8 mouse cellular contexts compared by ENCODE assay signal in the genomic region with DNA sequence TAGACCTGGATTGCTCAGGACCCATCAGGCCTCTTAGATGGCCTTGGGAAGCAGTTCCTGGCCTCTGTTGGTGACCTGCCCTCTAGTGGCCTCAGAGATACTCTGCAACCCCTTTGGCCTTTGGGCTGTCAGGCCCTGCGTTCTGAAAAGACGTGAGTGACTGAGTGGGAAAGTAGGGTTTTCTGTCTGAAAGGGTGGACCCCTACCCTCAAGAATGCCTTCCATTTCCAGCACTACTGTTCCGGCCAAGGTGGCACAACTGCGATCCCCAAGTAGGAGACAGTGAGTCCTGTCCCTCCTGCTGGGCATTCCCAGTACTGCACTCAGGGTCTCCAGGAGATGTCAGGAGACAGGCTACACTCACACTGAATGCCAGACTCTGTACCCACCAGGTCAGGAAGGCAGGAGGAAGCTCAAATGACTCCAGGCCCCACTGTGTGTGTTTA. TPM values are rescaled to one million over a fixed set of nuclear protein-coding genes. Genes with fewer than 3 reads are reported as not detected.
DNase-seq lines count a peak whose midpoint lies in the region; ATAC-seq and TF ChIP-seq lines count a peak whose summit lies in the region.

No protein-coding gene starts in this region.

- WGBS in kidney, postnatal 0 days: 11% methylated on average over 4 of the region's 4 CpGs
- WGBS in lung, adult 2 months: 11% methylated on average over 4 of the region's 4 CpGs
- WGBS in neural tube, embryonic 15.5 days: 14% methylated on average over 4 of the region's 4 CpGs

- peak overlapping the region; percentile 37 for H3K4me2 ChIP-seq in kidney, postnatal 0 days (ENCODE audit: low read length)
- H3K4me2 ChIP-seq in neural tube, embryonic 15.5 days: 0 out of 2 replicates have a peak overlapping the region, but pooled peaks have one; percentile 24

- peak; percentile 93 for TF ChIP-seq CTCF in kidney, postnatal 0 days (IDR thresholded peaks at IDR 0.05; ENCODE audit: low read depth)
- TF ChIP-seq CTCF in lung, adult 2 months (IDR thresholded peaks at IDR 0.05; ENCODE audit: insufficient read depth, low read length): peak; percentile 87

- H3K27ac ChIP-seq in kidney, postnatal 0 days: no peak overlapping the region
- no peak overlapping the region for H3K27ac ChIP-seq in neural tube, embryonic 15.5 days (replicated peaks)

- no peaks in the 10 kb centered on the region for H3K4me1 ChIP-seq in kidney, postnatal 0 days (replicated peaks; ENCODE audit: insufficient read depth, low read length)
- 0 out of 2 replicates have a peak, but pooled peaks cover 2% of the 10 kb centered on the region for H3K4me1 ChIP-seq in lung, adult 2 months (ENCODE audit: control insufficient read depth, insufficient read depth, low read length)
- no peaks in the 10 kb centered on the region for H3K4me1 ChIP-seq in neural tube, embryonic 15.5 days

- ATAC-seq in kidney, postnatal 0 days (replicated peaks; ENCODE audit: low FRiP score, low read depth): peak; percentile 64
- ATAC-seq in neural tube, embryonic 15.5 days (ENCODE audit: low FRiP score): peak; percentile 45; the same call in 1 of the 2 replicates

- H3K9ac ChIP-seq in kidney, postnatal 0 days (ENCODE audit: low read depth, low read length): no peak overlapping the region
- H3K9ac ChIP-seq in neural tube, embryonic 15.5 days (replicated peaks): no peak overlapping the region

- H3K36me3 ChIP-seq in kidney, postnatal 0 days (ENCODE audit: insufficient read depth, low read length): no peaks in the 10 kb centered on the region
- no peaks in the 10 kb centered on the region for H3K36me3 ChIP-seq in neural tube, embryonic 15.5 days

- no peak for TF ChIP-seq POLR2A in lung, adult 2 months (IDR thresholded peaks at IDR 0.05; ENCODE audit: borderline replicate concordance, extremely low read depth, low read depth, low read length)

- no peak overlapping the region for H3K4me3 ChIP-seq in kidney, postnatal 0 days (replicated peaks; ENCODE audit: low read depth, low read length)
- peak overlapping the region; percentile 31 for H3K4me3 ChIP-seq in lung, adult 2 months (replicated peaks; ENCODE audit: extremely low read depth, low read depth, low read length)
- no peak overlapping the region for H3K4me3 ChIP-seq in neural tube, embryonic 15.5 days (replicated peaks)

- H3K27me3 ChIP-seq in kidney, postnatal 0 days (ENCODE audit: insufficient read depth, low read length): no peaks in the 10 kb centered on the region
- no peaks in the 10 kb centered on the region for H3K27me3 ChIP-seq in neural tube, embryonic 15.5 days (replicated peaks)

- no peaks in the 10 kb centered on the region for H3K9me3 ChIP-seq in kidney, postnatal 0 days (replicated peaks; ENCODE audit: low read length)
- H3K9me3 ChIP-seq in neural tube, embryonic 15.5 days (replicated peaks): no peaks in the 10 kb centered on the region

- DNase-seq in 416B (ENCODE audit: low read depth): peak; percentile 56
- peak; percentile 76 for DNase-seq in adrenal gland, adult 2 months
- DNase-seq in embryo, embryonic 9.5 days (ENCODE audit: extremely low spot score): peak; percentile 81
- peak; percentile 13 to 51 for DNase-seq in heart, adult 9 months (ENCODE audit: low spot score in 2 of 2)
- peak; percentile 71 for DNase-seq in kidney, postnatal 0 days (ENCODE audit: low spot score)
- peak; percentile 80 for DNase-seq in lung, adult 2 months
- DNase-seq in thymus, postnatal 25 days: peak; percentile 57

RNA-seq across cellular contexts. Expression of a gene that starts 51.8 kb away (rescaled TPM):
- not detected for total RNA-seq in adrenal gland, adult 2 months (2021)
- polyA plus RNA-seq in adrenal gland, adult 2 months (2012; rRNA removed): not detected in 2 replicates
- polyA plus RNA-seq in kidney, postnatal 0 days (2015; fragmentation: Nextera tagmentation; extraction: Ambion mirVana): 36.5 and 40.2 TPM in 2 replicates
- not detected in 2 replicates for polyA plus RNA-seq in lung, adult 2 months (2012; rRNA removed)
- not detected in 2 replicates for polyA plus RNA-seq in neural tube, embryonic 15.5 days (2015; fragmentation: Nextera tagmentation; extraction: Ambion mirVana)

Comparison
In these comparisons a context has a peak if more than half of its experiments do, and no peak if none do; other contexts are left out.
1. RNA of a gene that starts 51.8 kb away (polyA plus RNA-seq): 36.5 to 40.2 TPM in kidney, postnatal 0 days; not detected in adrenal gland, adult 2 months, not detected in lung, adult 2 months and not detected in neural tube, embryonic 15.5 days; every median in the first group is over 10 times any median in the second.
2. Peak in every context shown above with its lines, with median percentiles within 50 percentile points of each other: DNase-seq.